Mouse (Mus musculus) retina, adult 2 months (tissue): Measurements from ENCODE around the gene Opn1mw.
"Not testable (repeated sequence)": the region's sequence is repeated elsewhere in the genome, so short reads cannot be mapped to it uniquely, and the experiment has no call there.

Source experiments
- DNase-seq: peaks from one replicate; pipeline ENCODE4 v3.0.0-alpha.2; 2012; ENCODE audit warnings: low read depth, low spot score

Opn1mw gene

DNA sequence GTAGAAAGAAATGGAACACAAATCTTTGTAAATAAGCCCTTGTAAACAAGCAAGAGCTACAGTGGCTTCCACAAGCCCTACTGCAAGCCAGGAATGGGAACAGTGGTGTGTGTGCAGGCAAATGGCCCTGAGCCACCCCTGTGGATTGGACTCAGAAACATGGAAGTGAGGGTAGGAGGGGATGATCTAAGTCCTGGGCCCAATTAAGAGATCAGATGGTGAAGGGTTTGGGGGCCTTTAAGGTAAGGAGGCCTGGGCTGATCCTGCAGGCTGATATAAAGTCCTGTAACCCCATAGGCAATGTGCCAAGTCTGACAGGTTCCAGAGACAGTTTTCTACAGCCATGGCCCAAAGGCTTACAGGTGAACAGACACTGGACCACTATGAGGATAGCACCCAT lies at the start of gene Opn1mw:
TSS of gene Opn1mw (plus strand) at position 301 of the 400 bp plus-strand sequence.
- no peak for DNase-seq

DNA sequence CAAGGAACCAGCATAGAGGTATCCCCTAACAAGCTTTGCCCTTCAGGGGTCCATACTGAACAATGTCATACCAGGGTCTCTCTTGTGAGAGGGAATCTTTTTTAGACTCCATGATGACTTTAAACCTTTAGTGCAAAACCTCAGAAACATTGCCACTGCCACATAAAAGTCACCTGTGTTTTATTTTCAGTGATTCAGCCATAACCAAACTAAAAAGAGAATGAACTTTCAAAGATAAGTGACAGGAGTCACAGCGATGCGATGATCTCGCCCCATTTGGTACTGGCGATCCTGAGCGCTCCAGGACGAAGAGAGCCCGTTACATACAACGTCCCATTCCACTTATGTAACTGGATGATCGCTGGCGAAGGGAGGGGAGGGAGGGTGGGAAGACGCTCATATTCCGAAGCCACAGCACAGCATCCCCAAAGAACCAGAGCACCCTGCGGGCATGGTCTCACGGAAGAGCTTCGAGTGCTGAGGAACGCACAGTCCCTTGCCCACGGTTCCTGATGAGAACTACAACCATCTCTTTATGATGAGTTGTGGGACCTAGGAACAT lies 42.9 kb upstream of the Opn1mw start:
- peak; percentile 20 for DNase-seq

DNA sequence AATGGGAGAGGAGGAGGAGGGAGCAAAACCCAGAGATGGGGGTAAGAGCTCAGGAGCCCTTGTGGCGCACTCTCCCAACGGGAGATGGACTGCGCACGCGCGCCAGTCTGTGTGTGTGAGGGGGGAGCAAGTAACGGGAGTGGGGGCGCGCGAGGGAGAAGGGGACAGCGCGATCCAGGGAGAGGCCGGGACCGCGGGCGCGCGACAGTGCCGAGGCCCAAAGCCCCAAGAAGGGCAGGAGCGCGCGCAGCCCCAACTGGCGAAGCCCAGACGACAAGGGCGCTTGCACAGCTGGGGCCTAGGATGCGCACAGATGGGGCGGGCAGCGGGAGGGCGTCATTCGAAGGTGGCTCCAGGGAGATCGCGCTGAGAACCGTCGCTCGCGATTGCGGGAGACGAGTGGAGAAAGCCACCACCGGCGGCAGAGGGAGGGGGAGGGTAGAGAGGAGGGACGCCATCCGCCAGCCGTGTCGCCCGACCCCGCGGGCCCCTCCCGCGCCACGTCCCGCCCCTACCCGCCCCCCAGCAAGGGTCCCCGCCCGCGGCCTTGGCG lies 42.2 kb upstream of the Opn1mw start:
- peak; percentile 54 for DNase-seq

GRCm38 (mm10) chrX:74085601-74086038 lies 41.6 kb upstream of the Opn1mw start:
- peak; percentile 88 for DNase-seq

- no peak for DNase-seq
Measured at GRCm38 (mm10) chrX:74095130-74095529, 32.1 kb upstream of the Opn1mw start.

DNA sequence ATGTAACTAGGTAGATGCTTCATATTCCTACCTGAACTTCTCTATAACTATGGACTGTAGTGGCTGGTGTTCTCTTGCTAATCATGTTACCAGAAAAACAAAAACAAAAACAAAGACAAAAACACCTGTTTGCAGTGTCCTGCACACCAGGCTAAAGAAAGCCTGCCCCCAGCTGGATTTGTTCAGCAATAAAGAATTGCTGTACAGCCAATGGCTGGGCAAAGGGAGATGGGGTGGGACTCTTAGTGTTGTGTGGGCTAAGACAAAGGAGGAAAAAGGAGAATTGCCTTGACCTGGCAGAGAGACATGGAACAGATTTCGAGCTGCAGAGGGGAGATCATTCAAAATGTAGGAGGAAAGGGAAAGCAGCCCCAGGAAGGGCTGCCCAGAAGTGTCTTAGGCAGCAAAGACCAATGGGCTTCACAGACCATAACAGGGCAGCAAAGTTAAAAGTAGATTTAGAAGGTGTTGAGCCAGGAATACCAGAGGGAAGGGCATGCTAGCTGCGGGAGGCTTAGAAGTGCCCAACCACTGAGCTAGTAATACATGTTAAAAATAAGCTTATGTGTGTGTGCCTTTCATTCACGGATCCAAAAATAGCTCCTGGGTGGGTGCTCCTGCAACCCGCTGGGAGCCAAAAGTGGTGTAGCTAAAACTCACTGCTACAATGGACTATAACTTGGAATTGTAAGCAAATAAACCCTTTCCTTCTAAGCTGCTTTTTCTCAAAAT lies 23.6 kb upstream of the Opn1mw start:
- DNase-seq = no peak

DNA sequence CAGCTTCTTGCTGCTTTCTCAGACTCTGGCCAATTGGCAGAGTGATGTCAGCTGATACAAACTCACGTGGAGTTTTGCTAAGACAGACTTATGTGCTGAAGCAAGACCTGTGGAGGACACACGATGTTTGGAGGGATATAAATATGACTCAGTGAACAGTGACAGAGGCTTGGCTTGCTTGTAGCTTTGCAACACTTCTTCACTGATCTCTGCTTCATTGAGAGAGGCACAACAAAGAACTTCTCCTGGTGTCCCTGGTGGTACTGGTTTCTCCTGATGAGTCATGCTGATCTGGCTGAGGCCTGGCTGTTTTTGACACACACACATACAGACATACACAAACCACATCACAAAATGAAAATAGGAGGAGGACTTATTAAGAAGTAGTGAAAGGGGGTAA lies 21.3 kb upstream of the Opn1mw start:
- DNase-seq = no peak

DNA sequence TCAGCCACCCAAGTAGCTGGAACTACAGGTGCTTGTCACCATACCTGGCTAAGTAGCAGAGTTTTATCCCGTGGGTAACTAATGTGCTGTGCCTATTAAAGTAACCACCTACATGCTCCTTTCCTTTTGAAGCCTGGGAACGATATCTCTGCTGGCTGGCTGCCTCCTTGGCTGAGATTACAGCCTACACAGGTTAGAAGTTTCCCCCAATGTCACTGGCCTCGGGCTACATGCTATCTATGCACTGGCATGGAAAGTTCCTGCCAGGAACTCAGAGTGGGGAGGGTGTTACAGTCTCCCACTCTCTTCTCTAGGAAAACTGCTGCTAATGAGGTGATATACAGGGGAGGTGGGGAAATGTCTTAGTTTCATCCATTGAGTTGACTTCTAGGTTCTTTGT lies 18.5 kb upstream of the Opn1mw start:
- DNase-seq = no peak

- DNase-seq = no peak
Measured at GRCm38 (mm10) chrX:74114036-74114435, 13.2 kb upstream of the Opn1mw start.

DNA sequence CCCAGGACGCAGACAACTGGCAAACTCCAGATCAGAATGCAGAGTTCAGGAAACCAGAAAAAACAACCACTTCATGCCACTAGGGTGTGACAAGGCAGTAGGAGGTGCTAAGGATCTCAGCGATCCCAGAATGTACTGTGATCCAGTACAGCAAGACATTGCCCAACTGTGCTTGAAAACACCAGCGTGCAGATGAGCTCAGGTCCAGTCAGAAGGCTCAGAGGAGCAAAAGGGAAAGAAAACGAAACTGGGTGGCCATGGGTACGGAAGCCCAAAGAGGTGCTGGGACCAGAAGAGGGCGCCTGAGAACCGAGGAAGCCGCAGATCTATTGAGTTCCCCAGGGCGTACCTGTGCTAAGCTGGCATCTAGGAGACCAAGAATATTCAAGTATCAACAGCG lies 11.8 kb upstream of the Opn1mw start:
- DNase-seq = peak; percentile 42

DNA sequence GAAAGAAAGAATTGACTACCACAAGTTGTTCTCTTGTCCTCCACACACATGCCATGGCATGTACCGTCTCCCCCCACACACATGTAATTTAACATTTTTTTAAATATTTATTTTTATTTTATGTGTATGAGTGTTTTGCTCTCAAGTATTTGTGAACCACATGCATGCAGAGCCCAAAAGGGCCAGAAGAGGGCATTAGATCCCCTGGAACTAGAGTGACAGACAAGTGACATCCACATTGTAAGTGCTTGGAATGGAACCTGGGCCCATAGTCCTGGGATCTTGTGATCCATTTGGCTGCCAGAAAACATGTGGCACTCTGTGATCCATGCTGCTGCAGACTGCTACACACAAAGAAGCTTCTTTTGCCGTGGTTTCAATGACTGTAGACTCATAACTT lies 2.3 kb upstream of the Opn1mw start:
- no peak for DNase-seq

GRCm38 (mm10) chrX:74135263-74135662 lies 8.0 kb downstream of the Opn1mw start, which contains the start of gene Mecp2:
Gene Mecp2, minus strand, starts transcription at chrX:74135363.
- not testable (repeated sequence) for DNase-seq

DNA sequence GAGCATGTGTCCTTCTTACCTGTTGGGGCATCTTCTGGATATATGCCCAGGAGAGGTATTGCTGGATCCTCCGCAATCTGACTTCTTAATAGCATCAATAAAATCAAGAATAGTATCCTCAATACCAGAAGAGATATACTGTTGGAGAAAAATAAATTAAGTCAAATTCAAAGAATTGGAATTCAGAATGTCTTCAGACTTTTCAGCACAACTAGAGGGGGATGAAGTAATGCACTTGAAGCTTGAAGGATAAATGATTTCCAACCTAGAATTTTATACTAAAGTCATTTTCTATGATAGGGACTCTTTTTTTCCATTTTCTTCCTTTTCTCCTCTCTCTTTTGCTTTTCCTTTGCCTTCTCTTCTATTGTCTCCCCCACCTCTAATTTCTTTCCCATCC lies 40.5 kb downstream of the Opn1mw start, which contains the start of gene Tex28:
TSS of gene Tex28 (minus strand) at position 101 of the 400 bp plus-strand sequence.
- no peak for DNase-seq

- DNase-seq = no peak
Measured at GRCm38 (mm10) chrX:74176959-74177358, 49.7 kb downstream of the Opn1mw start, which contains the start of gene Tktl1. Gene Tktl1, plus strand, starts transcription at chrX:74177259.
